Mouse (Mus musculus): ENCODE data around the gene Alk.

DNA sequence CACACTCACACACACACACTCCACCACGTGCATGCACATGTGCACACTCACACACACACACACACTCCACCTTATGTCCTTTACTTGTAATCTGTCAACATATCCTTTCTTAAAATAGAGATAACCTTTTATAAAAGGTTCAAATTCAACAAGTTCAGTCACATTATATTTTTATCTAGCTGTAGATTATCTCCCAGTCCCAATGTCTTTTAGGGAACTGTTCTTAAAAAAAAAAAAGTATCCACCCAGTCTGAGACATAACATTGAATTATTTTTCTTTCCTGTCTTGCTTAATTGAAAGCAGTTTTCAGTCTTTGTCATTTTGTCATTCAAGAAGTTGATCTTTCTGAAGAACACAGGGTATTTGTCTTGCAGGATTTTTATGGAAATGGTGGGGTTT is 48.4 kb upstream of the Alk start:
- TF ChIP-seq POLR2A (IDR thresholded peaks at IDR 0.05; ENCODE audit: low read depth, low read length): no peak
- TF ChIP-seq CTCF (IDR thresholded peaks at IDR 0.05; ENCODE audit: extremely low read depth, insufficient read depth, insufficient read length, insufficient replicate concordance): no peak
